Mouse (Mus musculus): ENCODE data around the gene Slc4a7. TPM values are rescaled to one million over a fixed set of nuclear protein-coding genes. Genes with fewer than 3 reads are reported as not detected.

Gene Slc4a7
- polyA plus RNA-seq, 1 experiment from 2014 or later: 46.3 TPM

Other genes with a start within 250 kb of the Slc4a7 start
- gene Nek10, start 101.1 kb downstream of the Slc4a7 start, polyA plus RNA-seq (2015; fragmentation: Nextera tagmentation; extraction: Ambion mirVana): 0.09 TPM in 1 of 2 replicates, not detected in the other